Mouse (Mus musculus): ENCODE data around the gene Tfeb.

DNA sequence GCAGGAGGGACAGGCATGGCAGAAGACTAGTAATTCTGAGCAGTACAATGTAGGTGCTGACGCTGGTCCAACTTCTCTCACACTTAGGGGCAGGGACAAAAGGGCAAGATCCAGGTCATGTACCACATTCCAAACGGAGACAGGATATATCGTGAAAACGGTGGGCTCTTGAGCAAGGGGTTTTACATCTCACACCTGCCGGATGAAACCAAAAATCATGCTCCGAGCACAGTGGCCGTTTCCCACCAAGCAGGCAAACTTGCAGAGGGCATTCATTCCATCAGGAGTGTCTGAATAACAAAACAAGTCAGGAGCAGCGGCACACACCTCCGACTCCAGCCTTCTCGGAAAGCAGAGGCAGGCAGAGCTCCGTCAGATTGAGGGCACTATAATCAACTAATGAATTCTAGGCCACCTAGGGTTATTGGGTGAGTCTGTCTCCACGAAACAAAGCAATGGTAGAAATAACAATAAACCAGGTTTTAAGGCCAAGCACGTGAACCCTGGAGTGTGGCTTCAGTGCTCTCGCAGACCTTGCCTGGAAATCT lies 1.2 kb upstream of the Tfeb start:
- TF ChIP-seq EP300 (IDR thresholded peaks at IDR 0.05; ENCODE audit: low read depth) (no peak), CTCF (IDR thresholded peaks at IDR 0.05; ENCODE audit: low read depth) (no peak)

Measured in liver, postnatal 0 days (tissue).